Mouse (Mus musculus) neutrophil, adult 5-6 weeks (primary cell): ENCODE measurements around the gene Hmgb1. TPM values are rescaled to one million over a fixed set of nuclear protein-coding genes. Genes with fewer than 3 reads are reported as not detected.
A peak's percentile ranks its signal among the peaks of the same experiment; 100 is the strongest.

Source experiments
- ATAC-seq: fragments of 151-379, 151-347 bp; 2 replicates; pipeline ENCODE4 v1.8.0; 2017; ENCODE audit warnings: mild to moderate bottlenecking, moderate TSS enrichment; ENCODE audit not compliant: insufficient number of reproducible peaks, poor library complexity, low FRiP score, severe bottlenecking; ENCODE audit errors: extremely low read depth
- total RNA-seq: library from RNA; stranded (forward); fragments of 200-1000 nt; gene quantifications from 2 replicates; pipeline ENCODE4 v1.2.3, GENCODE M21; 2017

Hmgb1 gene
- total RNA-seq, 1 experiment from 2014 or later: 681 TPM

- ATAC-seq: no peak
These were observed 14.5 kb upstream of the Hmgb1 start for GRCm38 (mm10) chr5:149198782-149199181.

GRCm38 (mm10) chr5:149196611-149197010 lies 12.3 kb upstream of the Hmgb1 start:
- ATAC-seq: no peak

GRCm38 (mm10) chr5:149190160-149190559 lies 5.9 kb upstream of the Hmgb1 start:
- no peak for ATAC-seq

- no peak for ATAC-seq
These were observed 1.5 kb upstream of the Hmgb1 start for GRCm38 (mm10) chr5:149185806-149186205.

- peak; percentile 17; the same call in 1 of the 2 replicates for ATAC-seq
These were observed 526 bp upstream of the Hmgb1 start for GRCm38 (mm10) chr5:149184844-149185186.

- ATAC-seq: peak; percentile 4; the same call in 1 of the 2 replicates
These were observed 577 bp downstream of the Hmgb1 start for GRCm38 (mm10) chr5:149183721-149184103.

- ATAC-seq: no peak
These were observed 1.2 kb downstream of the Hmgb1 start for GRCm38 (mm10) chr5:149183122-149183521.

GRCm38 (mm10) chr5:149182186-149182870 lies 2.0 kb downstream of the Hmgb1 start:
- ATAC-seq: no peak

GRCm38 (mm10) chr5:149179826-149180225 lies 4.5 kb downstream of the Hmgb1 start:
- no peak for ATAC-seq

- no peak for ATAC-seq
These were observed 6.2 kb downstream of the Hmgb1 start for GRCm38 (mm10) chr5:149178095-149178494.

GRCm38 (mm10) chr5:149175736-149176135 lies 8.6 kb downstream of the Hmgb1 start:
- no peak for ATAC-seq

- ATAC-seq: no peak
These were observed 9.8 kb downstream of the Hmgb1 start for GRCm38 (mm10) chr5:149174527-149174926.

GRCm38 (mm10) chr5:149172246-149172645 lies 12.0 kb downstream of the Hmgb1 start:
- no peak for ATAC-seq

GRCm38 (mm10) chr5:149170841-149171588 lies 13.3 kb downstream of the Hmgb1 start:
- no peak for ATAC-seq

- ATAC-seq: no peak
These were observed 15.5 kb downstream of the Hmgb1 start for GRCm38 (mm10) chr5:149168816-149169215.

GRCm38 (mm10) chr5:149168051-149168450 lies 16.2 kb downstream of the Hmgb1 start:
- ATAC-seq: no peak

- no peak for ATAC-seq
These were observed 18.3 kb downstream of the Hmgb1 start for GRCm38 (mm10) chr5:149166011-149166410.

- ATAC-seq: no peak
These were observed 19.4 kb downstream of the Hmgb1 start for GRCm38 (mm10) chr5:149164881-149165280.

GRCm38 (mm10) chr5:149162890-149163289 lies 21.4 kb downstream of the Hmgb1 start:
- no peak for ATAC-seq

- no peak for ATAC-seq
These were observed 23.8 kb downstream of the Hmgb1 start for GRCm38 (mm10) chr5:149160469-149160868.
